Mouse (Mus musculus): ENCODE measurements around the gene Colgalt2. TPM values are rescaled to one million over a fixed set of nuclear protein-coding genes. Genes with fewer than 3 reads are reported as not detected.

The Colgalt2 gene
- polyA plus RNA-seq, 1 experiment from 2014 or later = 3.9 TPM

DNA sequence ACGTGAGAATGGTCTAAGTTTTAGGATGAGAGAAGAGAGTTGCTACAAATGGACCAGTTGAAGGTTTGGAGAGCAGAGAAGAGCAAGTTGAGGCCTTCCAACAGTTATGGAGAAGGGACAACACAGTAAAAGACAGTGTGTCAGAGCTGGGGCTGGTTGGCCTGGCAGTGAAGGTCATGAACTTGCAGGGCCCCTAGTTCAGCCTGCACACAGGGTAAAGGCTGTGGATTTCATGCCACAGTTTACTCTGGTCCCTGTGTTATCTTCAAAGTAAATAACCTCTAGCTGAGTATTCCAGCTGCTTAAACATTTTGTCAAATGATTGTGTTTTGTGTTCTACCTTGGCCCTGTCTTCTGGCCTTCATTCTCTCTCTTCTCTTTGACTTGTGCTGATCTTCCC is 922 bp upstream of the Colgalt2 start:
- H3K27me3 ChIP-seq (replicated peaks) = peaks cover 4% of the 10 kb centered on the region; the same call in 1 of the 2 replicates
- no peaks in the 10 kb centered on the region for H3K9me3 ChIP-seq (replicated peaks)
- WGBS = 69% methylated on average over 1 of the region's 1 CpGs
- H3K27ac ChIP-seq (replicated peaks) = no peak overlapping the region
- H3K4me2 ChIP-seq = no peak overlapping the region
- H3K9ac ChIP-seq (replicated peaks) = no peak overlapping the region
- no peak overlapping the region for H3K4me3 ChIP-seq (replicated peaks)
- no peak for ATAC-seq (ENCODE audit: low FRiP score)
- no peaks in the 10 kb centered on the region for H3K36me3 ChIP-seq
- H3K4me1 ChIP-seq = peaks cover 12% of the 10 kb centered on the region

DNA sequence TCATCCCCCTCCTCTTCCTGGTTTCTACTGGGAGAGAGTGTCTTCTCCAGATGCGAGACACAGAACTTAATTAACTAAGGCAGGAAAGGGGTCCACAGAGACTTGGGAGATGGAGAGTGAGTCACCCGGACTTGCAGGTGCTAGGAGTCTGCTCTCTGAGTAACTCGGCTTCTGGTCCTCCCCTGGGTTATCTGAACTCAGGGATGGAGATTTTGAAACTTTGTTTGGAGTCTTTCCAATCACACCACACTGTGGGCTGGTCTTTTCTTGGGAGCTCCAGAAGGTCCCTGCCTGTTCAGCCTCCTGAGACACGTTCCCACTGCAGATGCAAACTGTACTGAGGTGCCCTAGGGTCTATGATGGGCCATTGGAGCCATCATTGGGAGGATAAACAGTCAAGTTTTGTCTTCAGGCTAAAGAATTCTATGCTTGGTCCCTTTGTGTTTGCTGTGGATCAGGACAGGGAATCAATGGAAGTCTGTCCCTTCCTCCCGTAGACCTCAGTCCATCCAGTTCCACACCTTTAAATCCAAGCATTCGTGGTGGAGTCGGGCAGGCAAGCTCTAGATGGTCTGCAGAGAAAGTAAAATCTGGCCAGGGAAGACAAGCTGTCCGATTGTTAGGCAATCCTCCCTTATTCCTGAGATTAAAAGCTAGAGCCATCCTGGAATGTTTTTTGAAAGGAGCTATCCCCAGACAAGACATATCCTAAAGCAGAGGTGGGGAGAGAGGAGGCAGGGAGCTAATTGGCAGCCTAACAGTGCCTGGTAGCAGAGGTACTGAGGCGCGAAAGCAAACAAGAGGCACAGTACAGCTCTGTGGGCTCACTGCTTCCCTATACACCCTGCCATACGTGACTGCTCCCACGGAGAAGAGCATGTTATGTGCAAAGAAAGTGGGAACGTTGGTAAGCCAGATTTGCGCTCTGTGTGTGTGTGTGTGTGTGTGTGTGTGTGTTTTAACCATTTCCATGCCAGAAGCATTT is 1.2 kb downstream of the Colgalt2 start:
- Histone ChIP-seq H3K4me1 (peaks cover 12% of the 10 kb centered on the region), H3K9ac (replicated peaks) (peak overlapping the region; percentile 59), H3K27me3 (replicated peaks) (peaks cover 4% of the 10 kb centered on the region; the same call in 1 of the 2 replicates), H3K4me2 (peak overlapping the region; percentile 95), H3K27ac (replicated peaks) (0 out of 2 replicates have a peak overlapping the region, but pooled peaks have one; percentile 15), H3K9me3 (replicated peaks) (no peaks in the 10 kb centered on the region), H3K36me3 (no peaks in the 10 kb centered on the region), H3K4me3 (replicated peaks) (peak overlapping the region; percentile 69)
- ATAC-seq (ENCODE audit: low FRiP score) = peak; percentile 49; the same call in 1 of the 2 replicates
- WGBS = 23% methylated on average over 14 of the region's 14 CpGs

- Histone ChIP-seq H3K4me3 (replicated peaks) (no peak overlapping the region), H3K27ac (replicated peaks) (0 out of 2 replicates have a peak overlapping the region, but pooled peaks have one; percentile 18), H3K9me3 (replicated peaks) (no peaks in the 10 kb centered on the region; the same call in 1 of the 2 replicates), H3K9ac (replicated peaks) (no peak overlapping the region), H3K4me1 (peaks cover 9% of the 10 kb centered on the region), H3K4me2 (peak overlapping the region; percentile 44), H3K27me3 (replicated peaks) (0 out of 2 replicates have a peak, but pooled peaks cover 4% of the 10 kb centered on the region), H3K36me3 (no peaks in the 10 kb centered on the region)
- WGBS = 41% methylated on average over 22 of the region's 22 CpGs
- ATAC-seq (ENCODE audit: low FRiP score) = no peak
These were observed 7.7 kb downstream of the Colgalt2 start for GRCm38 (mm10) chr1:152407021-152407946.

- Histone ChIP-seq H3K36me3 (no peaks in the 10 kb centered on the region), H3K27ac (replicated peaks) (no peak overlapping the region), H3K27me3 (replicated peaks) (no peaks in the 10 kb centered on the region), H3K9me3 (replicated peaks) (no peaks in the 10 kb centered on the region; the same call in 1 of the 2 replicates), H3K9ac (replicated peaks) (no peak overlapping the region), H3K4me1 (peaks cover 9% of the 10 kb centered on the region), H3K4me2 (no peak overlapping the region), H3K4me3 (replicated peaks) (no peak overlapping the region)
- no peak for ATAC-seq (ENCODE audit: low FRiP score)
- 78% methylated on average over 4 of the region's 4 CpGs for WGBS
These were observed 9.7 kb downstream of the Colgalt2 start for GRCm38 (mm10) chr1:152409356-152409755.

DNA sequence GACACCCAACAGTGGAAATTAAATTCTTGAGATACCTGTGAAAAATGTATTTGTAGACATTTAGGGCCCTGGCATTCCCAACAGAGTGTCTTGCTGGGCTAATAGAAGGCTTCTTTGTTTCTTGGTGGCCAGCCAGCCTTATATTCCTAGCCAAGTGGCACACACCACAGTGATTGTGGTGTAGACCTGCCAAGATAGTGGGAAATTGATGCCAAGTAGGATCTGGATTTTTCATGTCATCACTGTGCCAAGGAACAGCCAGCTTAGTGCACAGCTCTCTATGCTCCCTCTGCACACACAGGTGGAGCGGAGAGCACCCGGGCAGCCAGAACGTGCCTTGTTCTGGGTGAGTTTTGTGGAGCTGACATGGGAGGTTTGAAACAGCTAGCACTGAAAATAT is 11.0 kb downstream of the Colgalt2 start:
- Histone ChIP-seq H3K27ac (replicated peaks) (no peak overlapping the region), H3K4me3 (replicated peaks) (no peak overlapping the region), H3K9me3 (replicated peaks) (no peaks in the 10 kb centered on the region; the same call in 1 of the 2 replicates), H3K36me3 (no peaks in the 10 kb centered on the region), H3K9ac (replicated peaks) (no peak overlapping the region), H3K4me1 (peaks cover 9% of the 10 kb centered on the region), H3K27me3 (replicated peaks) (no peaks in the 10 kb centered on the region), H3K4me2 (no peak overlapping the region)
- no peak for ATAC-seq (ENCODE audit: low FRiP score)
- WGBS = 86% methylated on average over 3 of the region's 3 CpGs

DNA sequence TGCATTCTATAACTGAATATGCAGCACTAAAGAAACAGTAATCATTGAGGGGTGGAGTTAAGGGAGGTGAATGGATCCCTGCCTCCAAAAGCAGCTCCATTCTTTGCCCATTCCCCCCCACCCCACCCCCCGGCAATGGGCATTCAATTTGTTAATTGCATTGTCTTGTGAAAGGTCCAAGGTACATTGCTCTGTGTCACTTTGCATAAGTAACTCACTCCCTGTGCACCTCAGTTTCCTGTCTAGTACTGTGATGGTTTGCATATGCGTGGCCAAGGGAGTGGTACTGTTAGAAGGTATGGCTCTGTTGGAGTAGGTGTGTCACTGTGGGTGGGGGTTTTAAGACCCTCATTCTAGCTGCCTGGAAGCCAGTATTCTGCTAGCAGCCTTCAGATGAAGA is 13.5 kb downstream of the Colgalt2 start:
- H3K27me3 ChIP-seq (replicated peaks) = no peaks in the 10 kb centered on the region
- H3K4me2 ChIP-seq = no peak overlapping the region
- ATAC-seq (ENCODE audit: low FRiP score) = no peak
- H3K9ac ChIP-seq (replicated peaks) = no peak overlapping the region
- H3K36me3 ChIP-seq = no peaks in the 10 kb centered on the region
- no peaks in the 10 kb centered on the region; the same call in 1 of the 2 replicates for H3K9me3 ChIP-seq (replicated peaks)
- H3K4me3 ChIP-seq (replicated peaks) = no peak overlapping the region
- 95% methylated on average over 2 of the region's 2 CpGs for WGBS
- no peak overlapping the region for H3K27ac ChIP-seq (replicated peaks)
- H3K4me1 ChIP-seq = no peaks in the 10 kb centered on the region

DNA sequence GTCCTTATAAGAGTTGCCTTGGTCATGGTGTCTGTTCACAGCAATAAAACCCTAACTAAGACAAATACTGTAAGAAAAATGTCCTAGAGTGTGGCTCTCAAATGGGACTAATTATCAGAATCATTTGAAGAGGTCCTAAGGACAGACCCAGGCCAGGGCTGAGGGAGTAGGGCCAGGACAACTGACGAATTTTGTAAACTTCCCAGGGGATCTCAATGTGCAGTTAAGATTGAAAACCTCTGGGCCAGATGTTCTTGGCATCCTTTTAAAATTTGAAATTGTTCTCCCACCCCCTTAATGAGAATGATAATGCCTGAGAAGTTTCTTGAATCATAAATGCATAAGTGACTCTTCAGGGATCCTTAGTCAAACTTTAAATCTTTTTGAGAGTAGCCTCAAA is 14.3 kb downstream of the Colgalt2 start:
- Histone ChIP-seq H3K27ac (replicated peaks) (no peak overlapping the region), H3K36me3 (no peaks in the 10 kb centered on the region), H3K27me3 (replicated peaks) (no peaks in the 10 kb centered on the region), H3K4me2 (no peak overlapping the region), H3K4me3 (replicated peaks) (no peak overlapping the region), H3K9me3 (replicated peaks) (no peaks in the 10 kb centered on the region; the same call in 1 of the 2 replicates), H3K4me1 (no peaks in the 10 kb centered on the region), H3K9ac (replicated peaks) (no peak overlapping the region)
- WGBS = 72% methylated on average over 1 of the region's 1 CpGs
- ATAC-seq (ENCODE audit: low FRiP score) = no peak

GRCm38 (mm10) chr1:152414451-152414850 is 14.8 kb downstream of the Colgalt2 start:
- ATAC-seq (ENCODE audit: low FRiP score) = no peak
- Histone ChIP-seq H3K9me3 (replicated peaks) (no peaks in the 10 kb centered on the region; the same call in 1 of the 2 replicates), H3K4me3 (replicated peaks) (no peak overlapping the region), H3K4me2 (no peak overlapping the region), H3K9ac (replicated peaks) (no peak overlapping the region), H3K4me1 (no peaks in the 10 kb centered on the region), H3K27ac (replicated peaks) (no peak overlapping the region), H3K36me3 (no peaks in the 10 kb centered on the region), H3K27me3 (replicated peaks) (no peaks in the 10 kb centered on the region)
- WGBS = 70% methylated on average over 10 of the region's 10 CpGs

GRCm38 (mm10) chr1:152416306-152416904 is 16.8 kb downstream of the Colgalt2 start:
- H3K4me3 ChIP-seq (replicated peaks) = no peak overlapping the region
- no peaks in the 10 kb centered on the region for H3K36me3 ChIP-seq
- no peaks in the 10 kb centered on the region for H3K27me3 ChIP-seq (replicated peaks)
- no peak overlapping the region for H3K27ac ChIP-seq (replicated peaks)
- no peak for ATAC-seq (ENCODE audit: low FRiP score)
- no peaks in the 10 kb centered on the region; the same call in 1 of the 2 replicates for H3K9me3 ChIP-seq (replicated peaks)
- no peaks in the 10 kb centered on the region for H3K4me1 ChIP-seq
- H3K4me2 ChIP-seq = no peak overlapping the region
- 87% methylated on average over 13 of the region's 13 CpGs for WGBS
- H3K9ac ChIP-seq (replicated peaks) = no peak overlapping the region

DNA sequence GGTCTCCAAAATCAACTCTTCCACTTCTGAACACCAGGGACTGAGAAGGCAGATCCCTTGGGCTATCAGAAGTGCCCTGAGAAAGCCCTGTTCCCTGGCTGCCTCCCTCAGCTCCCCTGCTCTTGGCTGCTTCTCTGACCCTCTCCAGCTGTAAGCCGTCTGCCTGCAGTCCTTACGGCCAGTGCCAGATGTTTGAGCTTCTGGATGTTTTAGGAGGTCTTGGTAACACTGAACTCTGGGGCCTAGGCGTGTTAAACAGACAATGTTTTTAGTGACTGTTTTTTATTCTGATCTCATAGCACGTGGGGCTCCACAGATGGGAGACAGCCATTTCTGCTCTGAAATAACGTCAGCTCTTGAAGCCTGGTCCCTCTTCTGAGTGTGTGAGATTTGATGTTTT is 18.0 kb downstream of the Colgalt2 start:
- no peaks in the 10 kb centered on the region for H3K27me3 ChIP-seq (replicated peaks)
- WGBS = 34% methylated on average over 5 of the region's 5 CpGs

DNA sequence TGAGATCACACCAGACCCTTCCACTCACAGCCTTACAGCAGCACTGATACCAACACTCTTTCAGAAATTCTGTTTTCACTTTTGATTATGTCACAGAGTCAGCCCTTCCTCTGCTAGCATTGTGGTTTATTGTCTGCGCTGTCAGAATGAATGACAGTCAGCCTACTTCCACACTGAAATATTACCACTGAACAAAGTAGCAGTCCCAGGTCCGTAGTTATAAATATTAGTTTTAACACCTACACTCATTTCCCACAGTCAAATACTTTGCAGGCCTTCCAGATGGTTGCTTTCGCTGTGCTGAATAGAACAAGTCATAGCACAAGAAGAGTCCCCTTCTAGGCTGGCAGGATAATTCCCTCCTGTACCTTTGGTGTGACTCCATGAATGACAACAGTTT is 22.7 kb downstream of the Colgalt2 start:
- no peak overlapping the region for H3K4me3 ChIP-seq (replicated peaks)
- ATAC-seq (ENCODE audit: low FRiP score) = no peak
- no peaks in the 10 kb centered on the region for H3K9me3 ChIP-seq (replicated peaks)
- WGBS = 88% methylated on average over 3 of the region's 3 CpGs
- no peak overlapping the region for H3K9ac ChIP-seq (replicated peaks)
- H3K4me1 ChIP-seq = no peaks in the 10 kb centered on the region
- H3K27ac ChIP-seq (replicated peaks) = no peak overlapping the region
- H3K36me3 ChIP-seq = no peaks in the 10 kb centered on the region
- H3K27me3 ChIP-seq (replicated peaks) = no peaks in the 10 kb centered on the region
- no peak overlapping the region for H3K4me2 ChIP-seq

More for the DNA sequence above, 18.0 kb downstream of the Colgalt2 start:
- Histone ChIP-seq H3K9me3 (replicated peaks) (no peaks in the 10 kb centered on the region), H3K4me1 (no peaks in the 10 kb centered on the region), H3K27ac (replicated peaks) (no peak overlapping the region), H3K9ac (replicated peaks) (no peak overlapping the region), H3K36me3 (no peaks in the 10 kb centered on the region), H3K4me3 (replicated peaks) (no peak overlapping the region), H3K4me2 (no peak overlapping the region)
- no peak for ATAC-seq (ENCODE audit: low FRiP score)
